Mouse (Mus musculus) natural killer cell, adult 2 months (primary cell): ENCODE measurements around the gene Nos1ap.

Source experiments
- DNase-seq, 2 experiments: peaks; one replicate each; pipeline ENCODE4 v3.0.0; 2022; ENCODE audit warnings: low spot score in 2 of 2

The Nos1ap gene

GRCm38 (mm10) chr1:170502491-170503276 is 87.0 kb downstream of the Nos1ap start:
- DNase-seq = no peak

GRCm38 (mm10) chr1:170501970-170502369 is 87.7 kb downstream of the Nos1ap start:
- no peak for DNase-seq

GRCm38 (mm10) chr1:170501556-170501955 is 88.1 kb downstream of the Nos1ap start:
- DNase-seq = no peak

- no peak for DNase-seq
Measured at GRCm38 (mm10) chr1:170499891-170500290, 89.8 kb downstream of the Nos1ap start.

- no peak for DNase-seq
Measured at GRCm38 (mm10) chr1:170499466-170499865, 90.2 kb downstream of the Nos1ap start.

DNA sequence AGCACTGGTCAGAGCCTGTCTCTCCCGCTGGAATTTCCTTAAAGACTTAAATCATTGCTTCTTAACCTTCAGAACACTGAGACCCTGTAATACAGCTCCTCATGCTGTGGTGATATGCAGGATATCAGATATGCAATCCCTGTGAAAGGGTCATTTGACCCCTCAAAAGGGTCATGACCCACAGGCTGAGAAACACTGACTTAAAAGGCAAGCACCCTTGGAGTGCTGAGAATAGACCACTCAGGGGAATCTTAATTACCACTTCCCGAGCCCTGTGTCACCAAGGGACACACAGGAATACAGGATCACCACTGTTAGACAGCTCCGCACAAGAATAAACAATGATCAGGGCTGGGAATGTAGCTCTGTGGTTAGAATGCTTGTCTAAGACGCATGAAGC is 91.0 kb downstream of the Nos1ap start:
- DNase-seq = no peak

GRCm38 (mm10) chr1:170496221-170496620 is 93.4 kb downstream of the Nos1ap start:
- no peak for DNase-seq

DNA sequence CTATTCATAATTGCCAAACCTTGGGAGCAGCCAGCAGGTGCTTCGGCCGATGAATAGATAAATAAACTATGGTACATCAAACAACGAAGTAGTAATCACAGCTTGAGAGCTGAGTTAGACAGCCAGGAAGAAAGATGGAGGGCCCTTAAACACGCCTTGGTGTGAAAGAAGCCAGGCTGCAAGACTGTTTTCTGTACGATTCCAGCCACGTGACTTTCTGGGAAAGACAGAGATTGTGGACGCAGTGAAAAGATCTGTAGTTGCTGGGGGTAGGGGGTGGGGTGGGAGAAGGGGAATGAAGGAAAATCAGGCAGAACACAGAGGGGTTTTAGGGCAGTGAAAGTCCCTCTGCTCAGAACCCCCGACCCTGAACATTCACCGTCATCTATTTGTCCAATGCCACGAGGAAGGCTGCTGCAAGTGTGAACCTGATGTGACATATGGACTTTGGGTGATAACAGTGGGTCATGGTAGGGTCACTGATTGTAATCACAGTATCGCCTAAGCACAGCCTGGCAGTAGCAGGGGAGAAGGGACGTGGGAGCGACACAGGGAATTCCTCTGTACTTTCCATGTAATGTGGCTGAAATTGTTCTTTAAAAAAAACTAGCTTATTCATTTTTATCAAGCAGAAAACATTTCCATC is 94.0 kb downstream of the Nos1ap start:
- no peak for DNase-seq

- no peak for DNase-seq
Measured at GRCm38 (mm10) chr1:170492527-170492926, 97.1 kb downstream of the Nos1ap start.

GRCm38 (mm10) chr1:170492027-170492426 is 97.6 kb downstream of the Nos1ap start:
- DNase-seq = no peak

GRCm38 (mm10) chr1:170489936-170490335 is 99.7 kb downstream of the Nos1ap start:
- no peak for DNase-seq

DNA sequence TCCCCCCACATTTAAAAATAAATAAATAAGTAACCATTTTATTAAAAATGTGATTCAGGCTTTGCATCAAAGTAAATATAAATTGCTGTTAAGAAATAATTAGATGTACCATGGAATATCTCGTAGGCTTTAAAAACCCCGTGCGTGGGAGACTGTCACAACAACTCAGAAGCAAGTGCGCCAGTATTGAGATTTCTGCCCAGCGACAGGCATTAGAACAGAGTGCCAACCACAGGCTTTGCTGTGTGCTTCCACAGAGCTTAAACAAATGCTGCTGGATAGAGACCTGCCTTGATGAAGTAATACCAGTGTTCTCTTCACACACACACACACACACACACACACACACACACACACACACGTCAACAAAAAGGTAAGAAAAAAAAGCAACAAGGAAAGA is 100.2 kb downstream of the Nos1ap start:
- no peak for DNase-seq

DNA sequence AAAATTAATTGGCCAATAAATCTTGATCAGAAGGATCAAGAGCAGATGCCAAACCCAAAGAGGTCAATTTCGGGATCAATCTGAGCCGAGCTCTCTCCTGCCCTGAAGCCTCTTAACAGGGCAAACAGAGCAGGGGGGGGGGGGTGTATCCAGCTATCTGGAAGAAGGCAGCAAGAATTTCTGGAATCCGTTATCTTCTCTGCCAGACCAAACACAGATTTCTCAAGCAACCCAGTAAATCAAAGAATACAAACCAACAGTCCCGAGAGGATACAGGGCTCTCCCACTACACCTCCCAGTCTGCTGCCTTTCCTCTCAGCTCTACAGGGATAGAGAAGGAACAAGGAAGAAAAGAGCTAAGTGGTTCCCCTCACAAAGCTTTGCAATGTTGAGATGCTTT is 104.5 kb downstream of the Nos1ap start:
- DNase-seq = no peak

GRCm38 (mm10) chr1:170482236-170482905 is 107.3 kb downstream of the Nos1ap start:
- no peak for DNase-seq

DNA sequence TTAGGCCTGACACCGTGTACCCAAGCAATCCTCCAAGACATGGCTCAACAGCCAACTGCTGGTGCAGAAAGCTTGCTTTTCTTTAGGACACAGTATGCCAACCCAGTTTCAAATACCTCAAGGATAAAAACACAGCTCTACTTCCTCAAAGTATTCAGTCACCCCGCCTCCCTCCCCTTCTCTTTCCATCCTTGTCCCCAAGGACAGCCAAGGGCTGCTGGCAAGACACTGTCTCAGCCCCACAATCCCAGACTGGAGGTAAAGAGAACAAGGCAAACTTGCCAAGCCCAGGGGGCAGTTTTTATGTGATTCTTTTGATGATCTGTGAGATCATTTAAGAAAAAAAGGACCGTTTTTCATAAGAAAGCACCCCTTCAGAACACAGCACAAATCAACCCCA is 108.6 kb downstream of the Nos1ap start:
- no peak for DNase-seq

DNA sequence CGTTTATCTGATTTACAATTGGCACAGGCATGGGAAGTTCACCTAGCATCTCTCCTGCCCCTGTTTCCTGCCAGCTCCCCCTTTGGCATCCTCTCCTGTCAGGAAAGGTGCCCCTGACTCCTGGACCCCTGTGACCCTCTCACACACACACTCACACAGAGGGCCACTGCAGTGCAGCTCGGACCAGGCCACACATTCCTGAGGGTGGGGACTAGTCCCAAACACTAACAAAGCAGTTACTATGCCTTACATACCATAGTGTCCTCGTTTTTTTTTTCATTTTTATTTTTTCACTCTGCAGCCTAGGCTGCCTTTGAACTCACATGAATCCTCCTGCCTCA is 110.2 kb downstream of the Nos1ap start:
- DNase-seq = no peak

- DNase-seq = no peak
Measured at GRCm38 (mm10) chr1:170478791-170479457, 110.7 kb downstream of the Nos1ap start.

- DNase-seq = no peak
Measured at GRCm38 (mm10) chr1:170477636-170478600, 111.7 kb downstream of the Nos1ap start.

DNA sequence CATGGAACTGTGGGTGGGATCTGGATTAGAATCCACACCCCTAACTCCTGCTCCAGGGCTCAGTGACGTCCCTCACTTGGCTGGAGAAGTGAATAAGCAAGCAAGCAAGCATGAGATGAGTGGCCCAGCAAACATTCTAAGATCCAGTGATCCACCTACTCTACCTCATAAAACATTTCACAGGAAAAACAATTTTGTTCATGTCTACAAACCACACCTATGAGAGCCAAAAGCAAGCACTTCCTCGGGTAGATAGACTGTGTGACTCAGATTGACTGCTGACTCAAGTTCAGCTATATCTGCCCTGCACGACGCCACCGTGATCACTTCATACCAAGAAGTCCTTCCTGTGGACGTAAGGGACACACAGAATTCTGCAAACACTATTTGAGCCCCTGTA is 116.2 kb downstream of the Nos1ap start:
- DNase-seq = no peak

- DNase-seq = no peak
Measured at GRCm38 (mm10) chr1:170472861-170473260, 116.8 kb downstream of the Nos1ap start.
